Mouse (Mus musculus): ENCODE data around the gene Olfr372.
"Not testable (repeated sequence)": the region's sequence is repeated elsewhere in the genome, so short reads cannot be mapped to it uniquely, and the experiment has no call there.

Gene Olfr372

GRCm38 (mm10) chr8:72099377-72100103 is 58.5 kb downstream of the Olfr372 start:
- not testable (repeated sequence) for DNase-seq (ENCODE audit: low read depth)

DNA sequence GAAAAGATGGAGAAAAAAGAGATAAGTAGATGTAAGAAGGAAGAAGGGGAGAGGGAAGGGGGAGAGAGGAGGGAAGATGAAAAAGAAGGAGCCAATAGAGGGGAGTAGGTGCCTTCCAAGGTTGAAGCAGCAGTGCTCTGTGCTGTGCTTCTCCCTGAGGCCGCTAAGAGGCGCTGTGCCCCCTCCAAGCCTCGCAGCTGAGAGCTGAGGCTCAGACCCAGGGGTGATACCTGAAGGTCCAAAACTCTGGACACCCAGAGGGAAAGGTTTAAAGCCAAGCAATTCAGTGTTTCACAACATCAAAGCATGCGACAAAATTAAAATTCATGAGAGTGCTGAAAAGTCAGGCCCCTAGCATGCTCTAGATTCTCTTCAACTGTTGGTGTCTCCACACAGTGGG is 64.1 kb downstream of the Olfr372 start:
- DNase-seq (ENCODE audit: low read depth): no peak

DNA sequence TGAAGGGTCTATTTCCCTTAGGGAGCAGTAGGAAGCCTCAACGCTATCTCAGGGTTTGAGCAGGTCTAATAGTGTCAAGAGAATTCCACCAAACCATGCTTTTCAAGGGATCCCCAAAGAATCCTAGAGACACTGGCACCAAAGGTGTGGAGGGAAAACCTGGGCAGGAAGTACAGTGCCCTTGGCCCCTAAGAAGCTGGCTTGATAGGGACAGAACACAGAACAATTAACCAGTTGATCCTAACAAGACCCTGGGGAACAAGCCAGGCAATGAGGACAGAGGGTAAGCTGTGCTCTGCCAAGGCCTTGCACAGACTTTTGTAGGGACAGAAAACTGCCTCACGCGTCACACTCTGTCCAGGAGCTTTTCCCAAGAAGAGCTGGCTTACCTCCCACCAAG is 65.7 kb downstream of the Olfr372 start, which contains the start of gene Olfr374:
Gene Olfr374 (plus strand): TSS at position 301 of the 400 bp plus-strand sequence.
- DNase-seq (ENCODE audit: low read depth): no peak

Measured in fibroblast of lung, adult 2 months (primary cell).